Mouse (Mus musculus): Measurements from ENCODE around the gene Dock11.

Dock11 gene

DNA sequence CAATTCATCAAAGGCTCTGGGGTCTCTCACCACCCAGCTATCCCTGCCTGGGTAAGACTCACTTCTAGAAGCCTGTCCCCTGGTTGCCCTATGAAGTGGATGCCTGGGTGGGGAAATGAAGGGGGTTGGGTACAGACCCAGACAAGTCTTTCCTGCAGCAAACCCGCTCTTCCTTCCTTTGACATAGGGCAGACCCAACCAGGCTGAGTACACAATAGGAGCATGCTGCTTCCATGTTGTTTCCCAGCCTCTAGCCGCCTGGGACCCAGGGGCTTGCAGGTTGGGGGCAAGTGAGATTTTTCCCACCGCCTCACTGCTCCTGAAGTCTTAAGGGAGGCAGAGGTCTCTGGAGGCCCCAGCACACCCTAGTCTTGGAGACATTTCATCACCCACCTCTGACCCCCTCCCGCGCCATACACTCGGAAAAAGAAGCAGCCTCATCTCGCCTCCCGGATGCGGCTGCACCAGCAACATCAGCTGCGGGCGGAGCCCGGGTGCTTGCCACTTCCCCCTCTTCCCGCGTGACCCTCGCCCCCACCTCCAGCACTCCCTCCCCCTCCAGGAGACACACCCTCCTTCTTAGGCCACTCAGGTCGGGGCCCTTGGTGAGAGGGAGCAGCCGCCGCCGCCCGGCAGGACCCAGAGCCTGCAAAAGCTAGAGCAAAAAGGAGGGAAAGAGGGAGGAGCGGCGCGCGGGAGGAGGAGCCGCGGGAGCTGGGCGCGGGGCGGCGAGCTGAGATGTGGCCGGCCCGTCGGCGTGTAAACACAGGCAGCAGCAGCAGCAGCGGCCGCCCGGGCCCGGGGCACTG, at the start of gene Dock11:
Dock11 (plus strand) TSS at position 746 of the 809 bp plus-strand sequence.
- DNase-seq (ENCODE audit: low read depth in 1 of 2, low spot score in 2 of 2) = peak; percentile 38 to 59

DNA sequence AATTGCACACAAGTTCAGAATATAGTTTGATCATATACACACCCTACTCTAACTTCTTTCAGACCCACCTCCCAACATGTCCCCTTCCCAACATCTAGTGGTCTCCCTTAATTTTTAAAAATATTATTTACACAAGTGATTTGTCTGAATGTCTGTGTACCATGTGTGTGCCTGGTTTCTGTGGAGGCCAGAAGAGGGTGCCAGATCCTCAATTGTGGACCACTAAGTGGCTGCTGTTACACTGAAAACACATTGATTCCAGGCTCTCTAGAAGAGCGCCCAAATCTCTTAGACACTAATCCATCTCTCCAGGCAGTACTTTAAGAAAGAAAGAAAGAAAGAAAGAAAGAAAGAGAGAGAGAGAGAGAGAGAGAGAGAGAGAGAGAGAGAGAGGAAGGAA, 8.9 kb upstream of the Dock11 start:
- no peak for DNase-seq (ENCODE audit: low read depth in 1 of 2, low spot score in 2 of 2)

DNA sequence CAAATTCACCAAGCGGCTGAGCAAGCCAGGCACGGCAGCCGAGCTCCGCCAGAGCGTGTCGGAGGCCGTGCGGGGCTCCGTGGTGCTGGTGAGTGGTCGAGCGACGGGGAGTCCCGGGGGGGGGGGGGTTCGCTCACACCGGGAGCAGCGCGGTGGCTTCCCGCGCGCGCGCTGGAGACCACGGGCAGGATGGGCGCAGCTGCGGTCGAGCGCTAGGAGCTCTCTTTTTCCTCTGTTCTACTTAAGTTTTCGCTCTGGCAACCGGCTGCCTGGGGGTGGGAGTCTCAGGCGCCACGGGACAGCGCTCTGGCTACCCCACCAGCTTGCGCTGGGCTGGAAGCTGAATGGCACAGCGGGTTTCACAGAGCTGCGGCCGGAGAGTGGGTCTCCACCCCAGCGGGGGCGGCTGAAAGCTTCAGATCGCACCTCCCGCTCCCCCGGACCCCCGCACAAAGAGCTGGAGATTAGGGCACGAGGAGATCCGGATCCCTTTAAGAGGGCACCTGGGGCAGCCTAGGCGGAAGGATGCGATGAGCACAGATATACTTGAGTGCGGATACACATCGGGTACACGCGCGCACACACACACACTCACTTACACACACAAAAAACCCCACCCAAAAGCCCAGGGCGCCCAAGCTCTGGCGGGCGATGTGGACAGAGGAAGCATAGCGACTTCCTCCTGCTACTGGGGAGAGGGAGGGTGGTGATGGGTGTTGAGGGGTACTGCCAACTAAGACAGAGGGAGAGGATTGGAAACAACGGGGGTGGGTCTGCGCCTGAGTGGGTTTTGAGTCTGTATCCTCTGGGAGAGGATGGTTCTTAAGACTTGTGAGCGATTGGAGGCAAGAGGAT, 540 bp downstream of the Dock11 start:
- DNase-seq (ENCODE audit: low read depth in 1 of 2, low spot score in 2 of 2) = peak in 1 of 2 experiments; percentile 16

DNA sequence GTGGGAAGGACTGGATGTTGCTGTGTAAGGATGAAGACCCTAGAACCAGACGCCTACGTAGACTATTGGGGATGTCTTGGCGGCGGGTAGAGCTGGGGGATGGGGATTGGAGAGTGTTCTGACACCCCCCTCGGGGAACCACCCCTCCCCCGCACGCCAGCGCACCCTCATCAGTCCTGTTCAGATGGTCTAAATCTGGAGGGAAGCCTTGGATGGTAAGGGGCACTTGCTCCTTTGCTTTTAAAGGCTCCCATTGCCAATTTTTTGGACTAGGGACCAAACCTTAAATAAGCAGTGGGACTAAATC, 1.1 kb downstream of the Dock11 start:
- no peak for DNase-seq (ENCODE audit: low read depth in 1 of 2, low spot score in 2 of 2)

DNA sequence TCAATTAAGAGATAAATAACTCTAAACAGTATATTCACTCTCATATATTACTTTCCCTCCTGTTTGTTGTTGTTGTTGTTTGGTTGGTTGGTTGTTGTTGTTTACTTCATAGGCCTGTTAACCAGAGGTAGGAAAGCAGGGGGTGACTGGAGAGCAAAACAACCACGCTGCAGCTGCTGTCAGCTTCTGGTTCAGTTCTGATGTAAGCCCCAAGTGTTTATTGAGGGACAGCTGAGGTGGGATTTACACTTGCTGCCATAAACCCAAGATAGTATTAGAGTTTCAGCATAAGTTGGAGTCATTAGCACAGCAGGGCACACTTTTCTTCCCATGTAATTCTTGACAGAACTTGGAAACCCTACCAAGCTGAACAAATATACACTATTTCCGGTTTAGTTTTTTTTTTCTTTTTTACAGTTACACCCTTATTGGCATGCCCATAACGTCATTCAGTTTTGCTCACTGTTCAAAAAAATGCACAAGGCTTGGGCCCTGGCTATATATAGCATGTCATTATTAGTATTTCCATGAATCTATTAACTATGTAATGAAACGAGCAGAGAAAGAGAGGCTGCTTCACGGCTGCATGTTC, 3.0 kb downstream of the Dock11 start:
- no peak for DNase-seq (ENCODE audit: low read depth in 1 of 2, low spot score in 2 of 2)

DNA sequence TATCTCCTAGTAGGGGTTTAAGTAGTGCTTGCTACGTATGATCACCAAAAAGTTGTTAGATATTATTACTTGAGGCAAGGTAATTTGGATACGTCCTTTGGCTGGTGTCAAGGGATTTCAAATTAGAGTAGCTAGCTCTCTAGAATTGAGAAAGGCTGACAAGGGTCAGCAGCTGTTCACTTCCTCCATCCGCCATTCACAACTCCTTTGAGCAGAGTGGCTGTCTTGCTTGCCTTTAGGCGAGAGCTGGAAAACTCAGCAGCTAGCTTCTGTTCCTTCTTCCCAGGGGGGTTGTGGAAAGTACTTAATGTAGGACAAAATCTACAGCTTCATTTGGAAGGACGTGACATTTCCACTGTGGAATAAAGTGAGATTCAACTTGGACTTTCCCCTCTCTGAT, 3.7 kb downstream of the Dock11 start:
- no peak for DNase-seq (ENCODE audit: low read depth in 1 of 2, low spot score in 2 of 2)

DNA sequence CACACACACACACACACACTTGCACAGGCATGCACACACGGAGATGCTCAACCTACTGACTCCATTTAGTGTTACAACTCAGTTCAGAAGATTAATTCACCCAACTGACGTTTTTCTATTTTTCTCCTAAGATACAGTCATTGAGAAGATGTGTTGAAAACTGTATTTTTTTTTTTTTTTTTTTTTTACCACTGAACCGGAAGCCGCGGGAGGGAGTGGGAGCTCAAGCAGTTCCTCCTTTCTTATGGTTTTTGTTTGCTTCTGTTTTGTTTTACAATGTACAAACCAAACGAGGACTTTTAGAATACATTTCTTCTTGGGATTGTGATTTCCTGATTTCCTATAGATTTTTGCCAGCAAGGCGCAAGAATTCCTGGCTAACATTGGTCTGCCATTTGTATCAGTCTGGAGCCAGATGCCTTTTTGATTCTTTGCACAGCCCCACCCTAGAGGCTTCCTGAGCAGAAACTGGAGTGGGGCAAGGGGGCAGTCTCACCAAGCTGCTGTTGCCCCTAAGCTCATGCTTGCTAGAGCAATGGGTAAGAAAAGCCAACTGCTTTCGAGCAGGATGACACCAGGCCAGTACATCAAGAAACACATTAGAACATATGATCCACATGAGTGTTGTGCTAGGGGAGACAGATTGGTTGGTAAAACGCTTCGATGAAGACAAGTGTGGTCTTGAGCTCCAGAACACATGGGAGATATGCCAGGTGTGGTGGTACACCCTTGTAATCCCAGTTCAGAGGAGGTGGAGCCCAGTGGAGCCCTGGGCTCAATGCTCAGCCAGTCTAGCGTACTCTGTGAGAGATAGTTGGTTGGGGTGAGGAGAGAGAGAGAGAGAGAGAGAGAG, 9.2 kb downstream of the Dock11 start:
- DNase-seq (ENCODE audit: low read depth in 1 of 2, low spot score in 2 of 2) = no peak

DNA sequence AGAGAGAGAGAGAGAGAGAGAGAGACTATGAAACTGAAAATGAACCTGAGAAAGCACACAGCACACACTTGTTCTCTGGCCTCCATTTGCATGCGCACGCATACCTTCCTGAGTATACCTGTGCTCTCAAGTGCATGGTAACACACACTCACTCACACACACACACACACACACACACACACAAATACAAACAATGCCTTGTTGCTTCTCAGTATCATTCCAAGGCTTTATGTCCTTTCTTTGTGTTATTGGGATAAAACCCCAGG, 9.8 kb downstream of the Dock11 start:
- no peak for DNase-seq (ENCODE audit: low read depth in 1 of 2, low spot score in 2 of 2)

DNA sequence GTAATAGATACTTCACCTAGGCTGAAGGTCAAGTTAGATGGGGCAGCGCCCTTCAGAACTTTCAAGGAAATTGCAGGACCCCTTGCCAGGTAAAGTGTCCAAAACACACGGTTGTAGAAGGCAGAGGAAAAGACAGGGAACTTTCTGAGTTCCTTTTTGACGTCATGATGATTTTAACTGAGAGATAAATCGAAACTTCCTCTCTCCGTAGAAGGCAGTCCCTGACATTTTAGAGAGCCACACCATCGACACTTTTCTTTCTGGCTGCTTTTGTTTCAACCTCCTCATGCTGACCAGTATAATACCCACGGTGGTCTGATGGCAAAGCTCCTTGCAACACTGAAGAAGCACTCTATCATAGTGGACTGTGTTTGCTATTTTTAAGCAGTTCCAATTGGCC, 15.7 kb downstream of the Dock11 start:
- no peak for DNase-seq (ENCODE audit: low read depth in 1 of 2, low spot score in 2 of 2)

DNA sequence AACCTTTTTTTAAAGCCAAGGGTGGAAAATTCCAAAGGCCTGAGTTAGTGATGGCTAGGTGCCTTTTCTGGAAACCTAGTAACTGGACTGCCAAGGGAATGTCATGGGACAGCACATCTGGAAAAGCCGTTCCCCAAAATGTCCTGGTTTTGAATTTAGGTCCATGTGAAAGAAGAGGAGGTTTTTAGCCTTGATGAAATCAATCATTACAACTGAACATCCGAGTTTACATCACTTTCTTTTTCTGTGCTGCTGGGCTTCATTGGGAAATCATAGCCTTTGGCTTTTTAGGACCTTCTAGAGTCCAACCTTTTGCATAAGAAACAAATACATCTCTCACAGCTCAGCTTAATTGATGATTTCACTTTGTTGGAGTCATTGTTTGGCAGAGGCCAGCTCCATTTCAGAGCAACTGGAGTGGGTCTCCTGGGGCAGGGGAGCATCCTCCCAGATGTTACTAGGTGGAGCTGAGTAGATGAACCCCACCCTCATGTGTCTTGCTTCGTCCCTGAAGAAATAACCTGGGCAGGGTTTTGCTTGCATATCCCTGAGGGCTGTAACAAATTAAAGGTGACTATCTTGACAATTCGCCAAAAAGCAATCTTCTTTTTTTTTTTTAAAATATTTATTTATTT, 18.2 kb downstream of the Dock11 start:
- DNase-seq (ENCODE audit: low read depth in 1 of 2, low spot score in 2 of 2) = no peak

DNA sequence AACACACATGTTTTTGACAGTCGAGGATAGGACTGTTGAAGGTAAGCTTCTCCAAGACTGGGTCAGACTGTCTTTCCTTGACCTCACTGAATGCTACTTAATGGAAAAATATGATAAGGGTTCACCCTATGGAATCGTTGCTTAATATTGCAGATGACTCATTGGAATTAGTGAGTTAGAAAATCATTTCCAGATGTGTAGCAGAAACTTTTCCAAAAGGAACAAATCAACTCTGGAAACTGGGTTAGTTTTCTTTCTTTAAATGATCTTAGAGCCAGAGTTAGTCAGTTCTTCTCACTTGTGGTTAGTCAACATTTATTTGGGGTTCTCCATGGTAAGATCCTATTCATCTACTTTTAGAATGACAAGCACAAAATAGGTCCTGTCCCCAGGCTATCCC, 30.9 kb downstream of the Dock11 start:
- DNase-seq (ENCODE audit: low read depth in 1 of 2, low spot score in 2 of 2) = no peak

DNA sequence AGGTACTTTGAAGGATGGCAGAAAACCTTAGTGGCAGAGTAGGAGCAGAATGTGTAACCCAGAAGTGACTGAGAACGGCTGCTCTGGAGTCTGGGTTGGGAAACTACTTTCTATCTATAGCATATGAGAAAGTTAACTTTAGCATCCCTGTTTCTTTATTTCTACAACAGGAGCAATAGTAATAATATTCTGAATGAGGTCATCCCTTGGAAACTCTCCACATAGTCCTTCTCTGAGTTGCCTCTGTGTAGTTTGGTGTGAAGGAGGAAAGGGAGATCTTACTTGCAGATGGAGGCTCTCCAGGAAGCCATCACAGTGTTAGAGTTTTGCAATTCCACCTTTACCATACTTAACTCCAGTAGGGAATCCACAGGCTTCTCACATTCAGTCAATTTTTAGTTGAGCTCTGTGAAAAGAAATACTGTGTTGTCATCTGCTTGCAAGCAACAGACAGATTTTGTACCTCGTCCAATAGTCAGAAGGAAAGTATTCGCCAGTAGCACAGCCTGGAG, 31.5 kb downstream of the Dock11 start:
- no peak for DNase-seq (ENCODE audit: low read depth in 1 of 2, low spot score in 2 of 2)

DNA sequence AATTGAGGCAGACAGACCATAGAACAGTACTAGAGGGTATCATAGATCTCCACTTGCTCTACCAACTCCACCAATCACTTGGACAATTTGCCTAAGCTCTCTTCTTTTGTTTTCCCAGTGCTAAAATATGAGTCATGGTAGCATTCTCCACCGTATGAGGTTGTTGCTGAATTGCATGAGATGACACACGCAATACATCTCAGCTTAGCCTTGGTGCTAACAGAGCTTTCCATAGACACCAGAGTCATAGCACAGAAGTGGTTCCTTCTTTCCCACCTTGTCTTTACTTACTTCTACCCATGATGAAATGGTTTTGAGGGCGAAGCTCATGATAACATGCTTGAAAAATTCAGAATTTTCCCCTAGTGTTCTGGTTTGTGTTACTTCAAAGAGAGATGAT, 33.3 kb downstream of the Dock11 start:
- no peak for DNase-seq (ENCODE audit: low read depth in 1 of 2, low spot score in 2 of 2)

DNA sequence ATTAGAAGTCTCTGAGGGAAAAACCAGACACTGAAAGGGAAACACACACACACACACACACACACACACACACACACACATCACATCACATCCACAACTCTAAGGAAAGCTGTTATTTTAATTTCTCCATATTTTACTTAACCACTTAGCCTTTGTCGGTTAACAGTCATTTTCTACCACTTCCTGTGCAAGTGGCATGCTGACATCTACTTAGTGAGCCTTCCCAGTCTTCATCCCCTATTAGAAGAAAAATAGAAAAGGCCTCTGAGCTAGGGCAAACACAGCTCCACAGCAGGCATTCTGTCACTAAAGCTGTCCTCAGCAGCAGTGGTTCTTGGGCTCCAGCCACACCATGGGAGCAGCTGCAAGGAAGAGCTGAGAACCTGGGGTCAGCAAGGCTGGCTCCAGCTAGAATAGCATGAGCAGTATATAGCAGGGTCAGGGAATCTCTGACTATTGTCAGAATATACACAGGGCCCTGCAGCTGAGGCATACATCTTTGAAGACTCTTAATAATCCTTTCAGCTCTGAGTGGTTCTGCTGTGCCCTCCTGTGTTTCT, 36.2 kb downstream of the Dock11 start:
- no peak for DNase-seq (ENCODE audit: low read depth in 1 of 2, low spot score in 2 of 2)

DNA sequence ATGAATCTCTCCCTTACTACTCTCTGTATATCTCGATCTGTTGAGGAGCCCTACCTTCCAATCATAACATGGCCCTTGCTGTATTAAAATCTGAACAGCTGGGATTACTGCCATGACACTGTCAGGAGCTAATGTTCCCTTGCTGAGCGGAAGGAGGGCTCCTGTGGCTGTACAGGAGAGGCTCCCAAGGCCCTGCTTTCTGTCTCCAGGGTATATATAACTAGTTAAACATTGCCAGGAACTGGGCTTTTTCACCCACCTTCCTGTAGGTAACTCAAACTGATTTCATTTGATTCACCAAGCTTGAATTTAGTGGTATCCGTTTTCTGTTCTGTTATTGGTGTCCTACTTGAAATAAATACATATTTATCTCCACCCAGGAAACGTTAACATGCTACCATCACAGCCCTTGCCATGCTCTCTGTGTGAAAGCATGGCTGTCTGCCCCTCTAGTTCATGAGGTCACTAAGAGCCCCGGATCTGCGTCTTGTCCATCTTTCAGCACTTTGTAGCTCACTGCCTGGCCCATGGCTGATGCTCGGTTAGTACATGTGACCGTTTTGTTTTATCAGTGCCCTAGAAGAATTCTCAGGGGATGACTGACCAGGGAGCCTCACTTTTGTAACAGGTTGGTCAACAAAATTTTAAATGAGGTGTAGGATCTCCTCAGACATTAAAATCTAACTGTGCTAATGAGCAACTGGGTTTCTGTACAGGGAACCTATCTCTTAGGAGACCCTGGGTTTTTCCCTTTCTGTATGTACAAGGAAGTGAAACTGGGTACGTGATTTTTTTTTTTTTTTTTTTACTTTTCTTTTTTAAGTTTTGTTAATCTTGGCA, 41.7 kb downstream of the Dock11 start:
- no peak for DNase-seq (ENCODE audit: low read depth in 1 of 2, low spot score in 2 of 2)

DNA sequence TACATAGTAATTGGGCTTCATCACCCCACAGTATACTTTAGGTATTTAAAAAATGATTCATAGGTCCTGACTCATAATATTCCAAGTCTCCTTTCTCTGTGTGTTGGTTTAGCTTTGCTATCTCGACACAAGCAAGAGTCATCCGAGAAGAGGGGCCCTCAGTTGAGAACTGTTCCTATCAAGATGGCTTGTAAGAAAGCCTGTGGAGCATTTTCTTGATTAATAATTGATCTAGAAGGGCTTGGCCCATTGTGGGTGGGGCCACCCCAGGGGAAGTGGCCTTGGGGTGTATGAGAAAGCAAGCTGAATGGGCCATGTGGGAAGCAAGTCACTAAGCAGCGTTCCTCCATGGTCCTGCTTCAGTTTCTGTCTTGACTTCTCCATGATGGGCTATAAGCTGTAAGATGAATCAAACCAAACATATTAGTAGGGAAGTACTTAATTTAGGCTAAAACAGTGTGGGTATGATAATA, 42.3 kb downstream of the Dock11 start:
- DNase-seq (ENCODE audit: low read depth in 1 of 2, low spot score in 2 of 2) = peak; percentile 1 to 18

DNA sequence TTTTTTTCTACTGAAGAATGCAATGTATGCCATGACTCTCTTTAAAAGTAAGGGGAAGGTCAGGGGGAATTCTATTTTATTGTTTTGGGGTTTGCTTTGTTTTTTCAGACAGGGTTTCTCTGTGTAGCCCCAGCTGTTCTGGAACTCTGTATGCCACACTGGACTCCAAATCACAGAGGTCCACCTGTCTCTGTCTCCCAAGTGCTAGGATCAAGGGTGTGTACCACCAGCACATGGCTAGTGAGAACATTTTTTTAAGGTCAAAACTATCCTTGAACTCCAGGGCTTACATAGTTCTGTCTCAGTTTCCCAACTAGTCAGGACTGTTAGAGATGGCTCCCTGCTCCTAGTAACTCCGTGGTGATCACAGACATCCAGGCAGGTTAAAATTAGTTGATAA, 43.3 kb downstream of the Dock11 start:
- DNase-seq (ENCODE audit: low read depth in 1 of 2, low spot score in 2 of 2) = no peak

DNA sequence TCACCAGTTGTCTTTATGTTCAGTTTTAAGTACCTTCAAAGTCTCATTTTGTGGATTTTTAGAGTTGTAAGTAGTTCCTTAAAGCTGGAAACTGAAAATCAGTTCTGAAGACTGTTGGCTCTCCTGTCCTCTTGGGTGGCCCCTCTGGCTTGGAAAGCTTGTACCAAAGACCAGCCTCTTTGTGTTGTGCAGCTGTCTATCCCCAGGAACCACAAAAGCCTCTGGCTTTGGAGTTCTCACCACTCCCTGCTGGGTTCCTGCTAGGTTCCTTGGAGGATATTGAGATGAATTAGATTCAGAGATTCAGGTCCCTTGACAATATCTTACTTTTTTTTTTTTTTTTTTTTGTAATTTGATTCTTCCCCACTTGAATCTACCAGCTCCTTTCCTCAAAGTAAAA, 44.3 kb downstream of the Dock11 start:
- DNase-seq (ENCODE audit: low read depth in 1 of 2, low spot score in 2 of 2) = no peak

DNA sequence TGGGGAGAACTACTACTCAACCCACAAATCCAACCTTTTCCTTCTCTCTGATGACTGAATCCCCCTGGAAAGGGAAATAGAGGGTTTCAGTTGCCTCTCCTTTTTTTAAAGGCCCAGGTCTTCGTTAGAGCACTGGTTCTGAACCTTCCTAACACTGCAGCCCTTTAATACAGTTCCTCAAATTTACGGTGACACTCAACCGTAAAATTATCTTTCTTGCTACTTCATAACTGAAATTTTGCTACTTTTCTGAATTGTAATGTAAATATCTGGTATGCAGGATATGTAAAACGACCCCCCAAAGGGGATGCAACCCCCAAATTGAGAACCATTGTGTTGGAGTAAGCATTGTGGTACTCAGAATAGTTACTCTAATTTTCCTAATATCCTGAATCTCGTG, 49.5 kb downstream of the Dock11 start:
- DNase-seq (ENCODE audit: low read depth in 1 of 2, low spot score in 2 of 2) = no peak

DNA sequence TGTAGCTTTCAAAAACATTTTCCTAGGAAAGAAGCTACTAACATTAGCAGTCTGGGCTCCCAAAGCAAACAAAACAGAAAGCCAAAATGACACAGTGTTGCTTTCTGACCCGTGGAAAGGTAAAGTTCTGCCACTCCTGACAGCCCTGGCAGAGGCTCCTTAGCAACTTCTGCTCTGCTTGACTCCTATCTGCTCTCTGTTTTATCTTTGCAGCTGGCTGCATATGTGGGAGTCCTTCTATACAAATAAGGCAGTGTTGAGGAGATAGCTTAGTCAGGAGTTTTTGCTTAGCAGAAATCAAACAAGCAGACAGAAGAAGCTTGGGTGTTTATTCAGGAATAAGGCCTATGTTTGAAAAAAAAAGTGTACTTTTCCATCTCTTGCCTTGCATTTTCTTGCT, 57.8 kb downstream of the Dock11 start:
- no peak for DNase-seq (ENCODE audit: low read depth in 1 of 2, low spot score in 2 of 2)

All from monocyte, adult 2 months (primary cell).